Mouse (Mus musculus): ENCODE data around the gene Wdr74. TPM values are rescaled to one million over a fixed set of nuclear protein-coding genes. Genes with fewer than 3 reads are reported as not detected.

The Wdr74 gene
- polyA plus RNA-seq, 1 experiment from 2014 or later = 103 TPM

DNA sequence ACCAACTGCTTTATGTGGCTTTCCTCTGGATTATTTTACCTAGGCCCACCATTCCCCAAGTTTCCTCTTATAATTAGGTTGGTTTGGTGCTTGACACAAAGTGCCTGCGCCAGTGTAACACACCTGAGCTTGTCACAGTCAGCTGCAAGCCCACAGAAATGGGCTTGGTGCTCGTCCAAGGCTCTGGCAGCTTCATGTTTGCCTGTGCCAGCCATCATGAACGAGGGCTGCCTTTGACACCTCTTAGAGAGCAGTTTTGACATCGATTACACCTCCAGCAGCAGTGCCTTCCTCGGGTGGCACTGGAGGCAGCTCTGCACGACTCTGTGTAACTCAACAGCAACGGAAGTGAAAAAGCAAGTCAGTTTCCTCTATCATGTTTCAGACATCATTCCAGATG, 54.5 kb downstream of the Wdr74 start:
- H3K27ac ChIP-seq = no peak overlapping the region
- peaks cover 20% of the 10 kb centered on the region for H3K36me3 ChIP-seq (replicated peaks)
- H3K4me3 ChIP-seq = no peak overlapping the region
- ATAC-seq (replicated peaks) = no peak
- peaks cover 19% of the 10 kb centered on the region for H3K4me1 ChIP-seq
- H3K27me3 ChIP-seq (replicated peaks) = no peaks in the 10 kb centered on the region
- H3K9me3 ChIP-seq = no peaks in the 10 kb centered on the region
- no peak overlapping the region for H3K4me2 ChIP-seq
- WGBS = 83% methylated on average over 7 of the region's 7 CpGs
- no peak overlapping the region for H3K9ac ChIP-seq

Small RNA genes within 50 kb of the gene (microRNA-seq; reads per million reads assigned to microRNA genes)
- not detected for gene Mir6992

Other genes starting within 250 kb of the Wdr74 start
- gene Slc22a8, start 144.6 kb upstream of the Wdr74 start, polyA plus RNA-seq (2015; fragmentation: Nextera tagmentation; extraction: Ambion mirVana) = 12.1 and 13.5 TPM in 2 replicates
- 15.3 and 19.7 TPM in 2 replicates for gene Slc22a6, start 117.8 kb upstream of the Wdr74 start, polyA plus RNA-seq (2015; fragmentation: Nextera tagmentation; extraction: Ambion mirVana)
- gene Chrm1, start 72.0 kb upstream of the Wdr74 start, polyA plus RNA-seq (2015; fragmentation: Nextera tagmentation; extraction: Ambion mirVana) = 0.81 and 0.86 TPM in 2 replicates
- gene Slc3a2, start 12.5 kb upstream of the Wdr74 start, polyA plus RNA-seq (2015; fragmentation: Nextera tagmentation; extraction: Ambion mirVana) = 165 and 174 TPM in 2 replicates
- 1.5 and 1.7 TPM in 2 replicates for gene 1700092M07Rik, start 4.9 kb downstream of the Wdr74 start, polyA plus RNA-seq (2015; fragmentation: Nextera tagmentation; extraction: Ambion mirVana)
- gene Stx5a, start 5.6 kb downstream of the Wdr74 start, polyA plus RNA-seq (2015; fragmentation: Nextera tagmentation; extraction: Ambion mirVana) = 121 and 123 TPM in 2 replicates
- gene Nxf1, start 21.2 kb downstream of the Wdr74 start, polyA plus RNA-seq (2015; fragmentation: Nextera tagmentation; extraction: Ambion mirVana) = 161 and 171 TPM in 2 replicates
- gene Tmem223, start 35.2 kb downstream of the Wdr74 start, polyA plus RNA-seq (2015; fragmentation: Nextera tagmentation; extraction: Ambion mirVana) = 212 and 213 TPM in 2 replicates
- 27.1 and 31.8 TPM in 2 replicates for gene Tmem179b, start 38.6 kb downstream of the Wdr74 start, polyA plus RNA-seq (2015; fragmentation: Nextera tagmentation; extraction: Ambion mirVana)
- 32.6 and 34.0 TPM in 2 replicates for gene Taf6l, start 50.6 kb downstream of the Wdr74 start, polyA plus RNA-seq (2015; fragmentation: Nextera tagmentation; extraction: Ambion mirVana)
- 129 and 132 TPM in 2 replicates for gene Polr2g, start 62.8 kb downstream of the Wdr74 start, polyA plus RNA-seq (2015; fragmentation: Nextera tagmentation; extraction: Ambion mirVana)
- 8.4 and 8.7 TPM in 2 replicates for gene Zbtb3, start 66.7 kb downstream of the Wdr74 start, polyA plus RNA-seq (2015; fragmentation: Nextera tagmentation; extraction: Ambion mirVana)
- gene Ttc9c, start 83.5 kb downstream of the Wdr74 start, polyA plus RNA-seq (2015; fragmentation: Nextera tagmentation; extraction: Ambion mirVana) = 59.8 and 60.4 TPM in 2 replicates
- gene Hnrnpul2, start 84.2 kb downstream of the Wdr74 start, polyA plus RNA-seq (2015; fragmentation: Nextera tagmentation; extraction: Ambion mirVana) = 6.6 and 6.7 TPM in 2 replicates
- gene AC129217.1, start 93.9 kb downstream of the Wdr74 start, polyA plus RNA-seq (2015; fragmentation: Nextera tagmentation; extraction: Ambion mirVana) = not detected in 2 replicates
- gene Bscl2, start 101.6 kb downstream of the Wdr74 start, polyA plus RNA-seq (2015; fragmentation: Nextera tagmentation; extraction: Ambion mirVana) = 100 and 105 TPM in 2 replicates
- 479 and 483 TPM in 2 replicates for gene Gng3, start 103.4 kb downstream of the Wdr74 start, polyA plus RNA-seq (2015; fragmentation: Nextera tagmentation; extraction: Ambion mirVana)
- gene Lrrn4cl, start 114.9 kb downstream of the Wdr74 start, polyA plus RNA-seq (2015; fragmentation: Nextera tagmentation; extraction: Ambion mirVana) = 1.1 and 1.4 TPM in 2 replicates
- 138 and 142 TPM in 2 replicates for gene Ubxn1, start 135.7 kb downstream of the Wdr74 start, polyA plus RNA-seq (2015; fragmentation: Nextera tagmentation; extraction: Ambion mirVana)
- gene Uqcc3, start 145.1 kb downstream of the Wdr74 start, polyA plus RNA-seq (2015; fragmentation: Nextera tagmentation; extraction: Ambion mirVana) = 61.4 and 62.7 TPM in 2 replicates
- gene Lbhd1, start 147.9 kb downstream of the Wdr74 start, polyA plus RNA-seq (2015; fragmentation: Nextera tagmentation; extraction: Ambion mirVana) = 36.5 and 37.7 TPM in 2 replicates
- not detected in 2 replicates for gene Gm49403, start 148.1 kb downstream of the Wdr74 start, polyA plus RNA-seq (2015; fragmentation: Nextera tagmentation; extraction: Ambion mirVana)
- 40.2 and 44.3 TPM in 2 replicates for gene 1810009A15Rik, start 153.0 kb downstream of the Wdr74 start, polyA plus RNA-seq (2015; fragmentation: Nextera tagmentation; extraction: Ambion mirVana)
- gene Gm49416, start 153.1 kb downstream of the Wdr74 start, polyA plus RNA-seq (2015; fragmentation: Nextera tagmentation; extraction: Ambion mirVana) = not detected in 2 replicates
- gene Ints5, start 157.2 kb downstream of the Wdr74 start, polyA plus RNA-seq (2015; fragmentation: Nextera tagmentation; extraction: Ambion mirVana) = 36.4 and 38.4 TPM in 2 replicates
- gene Ganab, start 162.2 kb downstream of the Wdr74 start, polyA plus RNA-seq (2015; fragmentation: Nextera tagmentation; extraction: Ambion mirVana) = 88.8 and 90.7 TPM in 2 replicates
- 96.1 and 96.6 TPM in 2 replicates for gene B3gat3, start 184.5 kb downstream of the Wdr74 start, polyA plus RNA-seq (2015; fragmentation: Nextera tagmentation; extraction: Ambion mirVana)
- gene Rom1, start 193.5 kb downstream of the Wdr74 start, polyA plus RNA-seq (2015; fragmentation: Nextera tagmentation; extraction: Ambion mirVana) = 1.9 and 2.4 TPM in 2 replicates
- 10.5 and 13.4 TPM in 2 replicates for gene Eml3, start 193.7 kb downstream of the Wdr74 start, polyA plus RNA-seq (2015; fragmentation: Nextera tagmentation; extraction: Ambion mirVana)
- gene Mta2, start 206.0 kb downstream of the Wdr74 start, polyA plus RNA-seq (2015; fragmentation: Nextera tagmentation; extraction: Ambion mirVana) = 119 and 121 TPM in 2 replicates
- gene Tut1, start 218.0 kb downstream of the Wdr74 start, polyA plus RNA-seq (2015; fragmentation: Nextera tagmentation; extraction: Ambion mirVana) = 27.5 and 30.5 TPM in 2 replicates
- 287 and 295 TPM in 2 replicates for gene Eef1g, start 231.2 kb downstream of the Wdr74 start, polyA plus RNA-seq (2015; fragmentation: Nextera tagmentation; extraction: Ambion mirVana)

Data from midbrain, embryonic 15.5 days (tissue).